Mouse (Mus musculus): ENCODE measurements at regions not wholly inside any gene's neighbourhood (a gene's known extent, or its start where the extent isn't known, plus 50 kb on each side); places are given as distances from the start of the nearest gene placed in this dataset.
"Not testable (repeated sequence)": the region's sequence is repeated elsewhere in the genome, so short reads cannot be mapped to it uniquely, and the experiment has no call there.

DNA sequence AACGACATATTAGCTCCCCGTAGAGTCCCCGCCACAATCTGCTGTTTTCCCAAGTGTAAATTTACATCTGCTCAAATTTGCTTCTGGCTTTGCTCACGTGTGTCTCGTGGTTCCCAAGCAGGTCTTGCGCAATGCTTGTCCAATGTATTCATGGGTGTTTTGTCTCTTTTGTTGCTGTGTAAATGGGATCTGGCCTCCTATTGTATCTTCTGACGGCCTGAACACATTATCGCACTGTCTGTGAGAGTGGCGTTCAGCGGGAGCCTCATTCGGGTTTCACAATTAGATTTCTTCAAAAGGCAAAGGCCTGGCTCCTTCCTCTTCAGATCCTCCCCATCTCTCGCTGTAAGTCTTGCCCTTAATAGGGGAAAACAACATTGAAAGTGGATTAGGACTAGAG, 274.5 kb downstream of the Fam19a5 start:
- no peak for DNase-seq (ENCODE audit: low spot score)

DNA sequence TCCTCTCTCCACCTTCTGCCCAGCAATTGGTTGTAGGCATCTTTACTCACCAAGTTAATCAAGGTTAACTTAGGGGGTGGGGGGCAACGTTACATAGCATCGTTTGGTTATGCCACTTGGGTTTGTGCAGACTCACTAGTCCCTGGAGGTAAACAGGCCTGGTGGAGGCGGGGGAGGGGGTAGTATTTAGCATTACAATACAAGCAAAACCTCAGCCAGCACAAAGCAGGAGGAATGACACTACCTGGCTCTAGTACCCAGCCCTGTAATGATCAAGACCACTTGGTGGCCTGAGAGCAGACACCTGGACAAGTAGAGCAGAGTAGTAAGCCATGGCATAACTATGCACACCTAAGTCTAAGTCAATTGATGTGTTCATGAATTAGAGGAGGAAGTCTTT, 298.0 kb downstream of the Fam19a5 start:
- no peak for DNase-seq (ENCODE audit: low spot score)

DNA sequence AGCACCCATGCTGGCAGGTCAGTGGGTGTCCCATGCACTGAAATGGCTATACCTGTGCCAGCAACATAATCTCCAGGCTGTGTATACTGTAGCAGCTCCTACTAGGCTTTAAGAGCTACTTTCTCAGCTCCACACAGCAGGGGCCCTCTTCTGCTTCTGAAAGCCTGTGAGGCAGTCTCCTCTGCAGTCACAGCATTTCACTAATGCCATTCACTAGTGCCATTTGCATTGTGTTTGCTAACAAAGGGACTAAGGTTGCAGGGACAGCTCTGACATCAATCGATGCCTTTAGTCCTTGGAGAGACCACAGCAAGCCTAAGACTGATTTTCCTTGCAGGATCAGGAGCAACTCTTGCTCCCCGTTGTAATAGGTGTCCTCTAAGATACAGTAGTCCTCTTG, 315.0 kb downstream of the Fam19a5 start:
- no peak for DNase-seq (ENCODE audit: low spot score)

DNA sequence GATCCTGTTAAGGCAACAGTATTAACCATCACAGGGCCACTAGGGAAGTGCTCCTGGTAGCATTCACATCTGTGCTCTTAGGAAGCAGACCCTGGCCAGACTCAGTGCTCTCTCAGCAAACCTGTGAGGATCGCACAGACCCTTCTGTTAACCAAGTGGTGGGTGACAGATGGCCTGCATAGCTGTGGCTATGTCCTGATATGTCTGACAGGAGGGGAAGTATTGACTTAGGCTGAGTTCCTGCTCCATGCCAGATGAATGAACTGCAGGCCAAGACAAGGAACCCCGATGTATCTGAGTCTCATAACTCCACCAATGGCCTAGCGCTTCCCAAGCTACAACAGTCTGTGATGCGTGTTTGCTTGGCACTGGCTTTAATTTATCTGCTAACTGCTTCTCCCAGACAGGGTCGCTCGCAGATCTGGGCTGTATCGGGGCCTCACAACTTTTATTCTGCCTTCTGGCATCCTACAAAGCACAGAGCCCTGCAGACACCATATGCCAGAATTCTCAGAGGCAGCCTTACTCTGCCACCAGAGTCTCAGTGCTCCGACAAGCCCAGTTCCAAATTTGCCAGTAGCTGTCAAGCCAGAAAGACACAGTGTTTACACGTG, 332.3 kb downstream of the Fam19a5 start:
- no peak for DNase-seq (ENCODE audit: low spot score)

DNA sequence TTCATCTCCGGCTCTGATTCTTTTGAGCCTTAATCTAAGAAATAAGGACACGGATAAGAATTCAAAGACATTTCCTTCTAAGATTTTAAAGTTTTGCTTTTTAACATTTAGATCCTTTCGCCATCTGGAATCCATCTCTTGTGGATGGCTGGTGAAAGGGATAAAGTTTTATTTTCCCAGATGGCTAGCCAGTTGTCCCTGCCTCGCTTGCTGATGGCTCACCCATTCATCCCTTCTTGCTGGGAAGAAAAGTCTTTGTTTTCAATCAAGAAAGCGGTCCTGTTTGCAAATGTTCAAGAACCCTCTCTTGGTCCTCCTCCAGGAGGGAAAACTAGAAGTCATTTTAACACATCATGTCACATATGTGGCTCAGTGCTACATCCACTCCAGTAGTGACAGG, 346.8 kb downstream of the Fam19a5 start:
- no peak for DNase-seq (ENCODE audit: low spot score)

DNA sequence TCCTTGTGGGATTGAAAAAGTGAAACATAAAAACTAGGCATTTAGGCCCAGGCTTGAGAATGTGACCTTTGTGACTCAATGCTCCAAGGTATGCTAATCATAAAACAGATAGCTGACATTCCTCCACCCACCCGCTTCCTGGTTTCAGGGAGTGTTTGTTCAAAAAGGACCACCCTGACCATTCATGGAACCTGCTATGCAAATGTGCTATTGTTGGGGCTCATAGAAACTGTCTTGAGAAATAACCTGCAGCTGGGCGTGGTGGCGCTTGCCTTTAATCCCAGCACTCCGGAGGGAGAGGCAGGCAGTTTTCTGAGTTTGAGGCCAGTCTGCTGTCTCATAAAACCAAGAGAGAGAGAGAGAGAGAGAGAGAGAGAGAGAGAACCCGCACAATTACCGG, 350.8 kb downstream of the Fam19a5 start:
- not testable (repeated sequence) for DNase-seq (ENCODE audit: low spot score)

DNA sequence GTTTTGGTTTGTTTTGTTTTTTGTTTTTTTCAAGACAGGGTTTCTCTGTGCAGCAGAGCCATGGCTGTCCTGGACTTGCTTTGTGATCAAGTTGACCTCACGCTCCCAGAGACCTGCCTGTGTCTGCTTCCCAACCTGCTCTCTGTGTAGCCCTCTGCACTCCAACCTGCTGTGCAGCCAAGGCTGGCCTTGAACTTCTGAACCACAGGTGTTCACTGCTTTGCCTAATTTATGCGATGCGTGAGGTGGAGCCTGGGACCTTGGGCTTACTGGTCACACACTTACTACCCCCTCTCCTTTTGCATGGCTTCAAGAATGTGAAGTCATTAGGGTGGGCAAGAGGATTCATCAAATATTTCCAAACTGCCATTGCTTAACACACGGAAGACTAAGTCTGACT, 354.6 kb downstream of the Fam19a5 start:
- no peak for DNase-seq (ENCODE audit: low spot score)

DNA sequence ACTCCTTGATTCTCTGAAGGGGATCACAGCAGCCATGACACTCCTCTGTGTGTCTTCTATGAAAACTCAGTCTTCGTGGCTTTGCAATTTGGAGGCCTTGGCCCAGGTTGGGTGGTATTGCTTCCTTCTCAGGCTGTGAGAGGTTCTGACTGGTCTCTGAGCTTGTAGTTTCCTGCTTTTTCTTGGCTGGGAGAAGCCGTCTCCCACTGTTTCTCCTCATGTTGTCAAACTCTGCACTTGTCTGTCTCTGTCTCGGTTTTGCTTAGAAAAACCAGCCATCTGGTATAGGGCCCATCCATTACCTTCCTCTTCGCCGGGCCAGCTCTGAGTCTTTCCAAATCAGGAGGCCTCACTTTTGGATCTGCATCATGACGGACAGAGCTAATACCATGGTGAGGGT, 360.3 kb downstream of the Fam19a5 start:
- no peak for DNase-seq (ENCODE audit: low spot score)

DNA sequence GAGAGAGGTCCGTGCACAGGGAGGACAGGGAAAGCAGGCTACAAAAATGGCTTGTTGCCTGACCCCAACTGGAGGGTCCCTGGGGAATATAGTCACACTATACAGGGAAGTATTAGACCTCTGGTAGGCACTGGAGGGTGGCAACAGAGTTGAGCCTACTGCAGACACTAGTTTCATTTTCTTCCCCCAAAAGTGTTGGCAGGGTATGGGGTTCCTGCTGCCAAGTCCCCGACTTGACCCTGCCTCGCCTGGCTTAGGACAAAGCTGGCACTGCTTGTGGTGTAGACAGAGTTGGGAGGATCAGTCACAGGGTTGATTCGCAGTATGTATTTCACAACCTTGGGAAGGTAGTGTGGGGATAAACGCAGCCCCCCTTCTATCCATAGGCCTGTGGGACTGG, 362.2 kb downstream of the Fam19a5 start:
- no peak for DNase-seq (ENCODE audit: low spot score)

DNA sequence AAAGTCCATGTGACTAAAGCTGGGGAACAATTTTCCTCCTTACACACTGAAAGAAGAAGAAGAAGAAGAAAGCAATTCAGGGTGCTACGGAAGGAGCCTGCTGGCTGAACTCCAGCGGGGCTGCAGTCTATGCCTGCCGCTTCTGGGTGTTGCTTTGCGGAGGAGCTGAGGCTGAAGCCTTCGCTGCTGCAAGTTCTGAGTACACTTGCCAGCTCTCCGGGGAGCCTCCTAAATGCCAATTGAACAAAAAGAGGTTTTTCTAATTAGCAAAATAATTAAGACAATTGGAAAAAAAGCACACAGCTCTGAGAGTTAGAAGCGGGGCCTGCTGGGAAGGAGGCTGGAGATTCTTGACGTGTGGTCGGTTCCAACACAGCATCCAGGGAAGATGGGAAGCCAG, 378.0 kb downstream of the Fam19a5 start:
- DNase-seq (ENCODE audit: low spot score): no peak

DNA sequence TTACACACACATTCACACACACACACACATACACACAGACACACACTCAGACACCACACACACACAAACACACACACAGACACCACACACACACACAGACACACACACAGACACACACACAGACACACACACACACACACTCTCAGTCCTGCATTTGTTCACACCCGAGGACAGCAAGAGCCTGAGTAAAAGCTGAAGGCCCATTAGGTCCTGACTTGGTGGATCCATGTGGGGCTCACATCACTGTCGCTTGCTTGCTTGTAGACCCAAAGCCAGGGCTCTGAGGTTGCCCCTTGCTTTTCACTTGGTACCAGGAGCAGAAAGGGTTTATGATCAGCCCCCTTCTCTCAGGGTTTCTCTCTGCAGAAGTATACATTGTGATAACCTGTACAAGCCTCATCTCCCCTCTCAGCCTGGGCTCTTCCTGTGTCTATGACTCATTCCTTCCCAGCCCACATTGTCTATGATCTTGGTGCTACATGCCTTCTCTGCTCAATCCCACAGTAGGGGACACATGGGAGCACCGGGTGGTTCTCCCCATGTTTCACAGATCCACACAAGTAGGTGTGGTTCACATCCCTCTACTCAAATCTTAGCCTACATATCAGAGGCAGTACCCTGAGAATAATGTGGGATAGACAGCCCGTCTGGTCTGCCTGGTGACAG, 378.8 kb downstream of the Fam19a5 start:
- no peak for DNase-seq (ENCODE audit: low spot score)

DNA sequence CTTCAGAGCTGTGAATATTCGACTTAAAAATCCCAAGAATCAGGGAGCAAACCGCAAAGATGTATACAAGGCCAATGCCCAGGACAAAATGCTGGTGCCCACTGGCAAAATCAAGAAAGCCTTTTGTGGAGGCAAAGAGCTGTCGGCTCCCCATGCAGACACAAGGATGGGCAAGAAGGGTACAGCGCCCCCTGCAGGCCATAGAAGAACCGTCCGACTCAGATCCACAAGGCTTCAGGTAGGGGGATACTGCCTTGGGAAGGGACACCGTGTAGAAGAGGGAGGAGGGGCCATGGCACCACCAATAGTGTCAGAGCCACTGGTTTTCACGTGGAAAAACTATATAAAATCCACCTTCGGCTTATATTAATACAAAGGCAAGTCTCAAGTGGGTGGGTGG, 379.8 kb downstream of the Fam19a5 start:
- DNase-seq (ENCODE audit: low spot score): peak; percentile 31

DNA sequence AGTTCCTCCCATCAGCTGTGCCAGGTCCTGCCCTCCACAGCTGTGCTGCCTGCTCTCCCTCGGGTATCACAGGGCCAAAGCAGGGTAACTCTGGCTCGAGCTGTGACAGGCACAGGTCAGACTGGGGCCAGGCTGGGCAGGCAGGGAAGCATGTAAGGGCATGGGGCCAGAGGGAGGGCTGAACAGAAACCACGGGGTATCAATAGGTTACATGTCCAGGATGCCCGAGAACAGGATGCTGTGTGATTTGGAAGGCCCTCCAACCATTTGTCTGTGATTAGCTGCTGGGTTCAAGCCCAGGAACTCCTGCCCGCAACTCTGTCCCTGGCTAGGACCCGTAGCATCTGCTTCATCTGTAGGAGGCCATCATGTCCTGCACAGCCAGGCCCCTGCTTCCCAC, 391.9 kb downstream of the Fam19a5 start:
- DNase-seq (ENCODE audit: low spot score): no peak

DNA sequence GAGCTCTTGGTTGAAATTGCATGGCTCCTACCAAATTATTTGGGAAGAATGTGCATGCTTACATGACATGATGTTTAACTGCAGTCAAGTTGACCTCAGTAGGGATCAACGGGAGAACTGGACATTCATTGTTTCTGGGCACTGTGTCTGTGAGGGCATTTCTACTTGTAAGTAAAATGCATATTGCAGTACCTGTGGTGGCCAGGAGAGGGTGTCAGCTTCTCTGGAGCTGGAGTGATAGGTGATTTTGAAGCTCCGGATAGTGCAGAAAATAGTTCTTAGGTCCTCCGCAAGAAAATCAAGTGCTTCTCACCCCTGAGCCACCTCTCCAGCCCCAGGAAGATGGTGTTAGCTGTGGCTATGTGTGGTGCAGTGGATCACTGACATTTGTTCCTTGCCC, 396.7 kb downstream of the Fam19a5 start:
- peak; percentile 20 for DNase-seq (ENCODE audit: low spot score)

DNA sequence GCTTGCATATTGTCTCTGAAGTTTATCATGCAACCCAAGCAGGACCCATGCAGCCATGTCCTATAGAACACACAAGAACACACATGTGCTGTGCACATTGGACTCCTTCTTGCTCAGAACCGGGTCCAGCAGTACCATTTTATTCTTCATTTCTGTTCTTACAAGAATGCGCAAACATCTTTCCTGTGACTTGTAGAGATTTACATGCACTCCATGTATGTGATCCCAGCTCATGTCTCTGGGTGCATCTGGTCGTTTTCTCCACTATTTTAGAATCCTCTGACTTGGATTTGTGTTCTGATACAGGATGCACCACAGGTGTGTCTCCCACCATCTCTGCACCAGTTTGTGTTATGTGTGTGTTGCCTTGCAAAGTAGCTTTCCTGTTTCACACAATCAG, 408.4 kb downstream of the Fam19a5 start:
- DNase-seq (ENCODE audit: low spot score): no peak

DNA sequence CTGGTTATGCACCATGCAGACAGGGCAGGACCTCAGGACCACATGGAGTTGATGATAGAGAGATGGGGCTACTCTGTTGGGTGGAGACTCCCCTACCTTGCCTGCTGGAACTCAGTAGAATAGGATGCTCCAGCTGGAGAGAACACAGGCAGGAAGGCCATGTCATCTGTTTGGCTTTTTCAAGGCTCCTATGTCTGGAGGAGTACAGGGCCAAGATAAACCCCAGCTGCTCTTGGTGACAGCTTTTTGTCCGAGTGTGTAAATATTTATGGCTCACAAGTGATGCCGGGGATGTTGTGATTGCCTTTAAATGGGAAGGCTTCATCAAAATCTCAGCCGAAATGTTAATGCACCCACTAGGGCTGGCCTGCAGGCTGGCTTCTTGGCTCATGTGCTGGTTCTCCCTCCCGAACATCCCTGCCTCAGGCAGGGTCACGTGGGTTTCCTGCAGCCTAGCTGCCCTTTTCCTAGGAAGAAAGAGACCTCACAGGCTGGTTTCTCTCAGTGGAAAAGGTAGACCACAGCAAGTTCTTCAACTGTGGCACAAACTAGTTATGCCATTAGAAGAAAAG, 411.7 kb downstream of the Fam19a5 start:
- DNase-seq (ENCODE audit: low spot score): no peak

DNA sequence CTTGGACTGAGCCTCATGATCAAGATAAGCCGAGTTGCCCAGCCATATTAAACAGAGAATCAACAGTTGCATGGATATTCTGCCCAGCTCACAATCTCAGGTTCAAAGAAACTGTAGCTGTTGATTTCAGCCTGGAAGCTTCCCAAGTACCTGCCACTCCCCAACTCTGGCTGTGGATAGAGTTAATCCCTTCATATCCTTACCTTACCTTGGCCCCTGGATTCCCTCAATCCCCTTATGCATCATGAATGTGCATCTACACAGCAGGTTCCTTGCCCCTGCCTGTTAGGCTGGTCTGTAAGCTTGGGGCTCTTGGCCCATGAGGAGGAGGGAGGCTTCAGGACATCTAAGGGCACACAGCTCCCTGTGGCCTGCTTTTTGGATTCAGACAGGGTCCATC, 414.8 kb downstream of the Fam19a5 start:
- no peak for DNase-seq (ENCODE audit: low spot score)

DNA sequence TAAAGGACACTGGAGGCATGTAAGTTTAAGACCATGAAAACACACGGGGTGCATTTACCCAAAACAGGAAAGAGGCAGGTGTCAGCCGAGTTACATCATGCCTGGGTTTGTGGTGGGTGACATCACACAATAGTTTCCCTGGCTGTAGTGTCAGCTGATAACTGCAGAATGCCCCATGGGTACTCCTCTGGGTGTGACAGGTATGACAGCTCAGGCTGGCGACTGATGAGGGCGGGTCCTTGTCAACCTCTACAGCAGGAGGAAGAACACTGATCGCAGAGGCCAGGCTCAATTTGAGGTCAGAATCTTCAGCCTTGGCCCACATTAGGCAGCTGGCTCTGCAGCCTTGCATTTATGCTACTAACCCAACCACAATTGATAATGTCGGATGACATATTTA, 428.5 kb downstream of the Fam19a5 start:
- DNase-seq (ENCODE audit: low spot score): no peak

DNA sequence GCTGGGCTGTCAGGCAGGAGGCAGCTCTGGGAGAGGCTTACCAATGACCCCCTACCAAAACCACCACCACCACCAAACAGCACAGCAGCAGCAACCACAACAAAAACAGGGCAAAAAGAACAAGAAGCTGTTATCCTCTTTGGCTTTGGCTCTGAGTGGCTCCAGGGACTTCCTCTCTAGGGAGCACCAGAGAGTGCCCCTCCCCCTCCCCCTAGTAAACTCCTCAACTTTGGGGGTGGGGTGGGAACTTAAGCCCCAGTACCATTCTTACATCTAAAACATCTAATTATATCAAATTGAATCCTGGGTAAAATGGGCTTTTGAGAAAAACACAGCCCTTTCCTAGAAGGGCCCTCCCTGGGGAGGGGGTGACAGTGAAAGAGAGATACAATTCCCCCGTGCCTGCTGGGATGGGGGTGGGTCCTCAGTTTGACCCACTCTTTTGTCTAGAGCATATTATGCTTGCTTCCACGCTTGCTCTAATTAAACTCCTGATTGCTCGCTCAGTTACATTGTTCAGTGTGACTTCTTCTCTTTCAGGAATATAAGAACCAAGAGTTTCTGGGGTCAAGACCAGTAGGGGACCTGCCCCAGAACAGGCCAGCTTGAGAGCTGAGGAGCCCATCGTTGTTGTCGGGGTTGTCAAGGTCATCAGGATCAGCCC, 443.4 kb downstream of the Fam19a5 start:
- no peak for DNase-seq (ENCODE audit: low spot score)

DNA sequence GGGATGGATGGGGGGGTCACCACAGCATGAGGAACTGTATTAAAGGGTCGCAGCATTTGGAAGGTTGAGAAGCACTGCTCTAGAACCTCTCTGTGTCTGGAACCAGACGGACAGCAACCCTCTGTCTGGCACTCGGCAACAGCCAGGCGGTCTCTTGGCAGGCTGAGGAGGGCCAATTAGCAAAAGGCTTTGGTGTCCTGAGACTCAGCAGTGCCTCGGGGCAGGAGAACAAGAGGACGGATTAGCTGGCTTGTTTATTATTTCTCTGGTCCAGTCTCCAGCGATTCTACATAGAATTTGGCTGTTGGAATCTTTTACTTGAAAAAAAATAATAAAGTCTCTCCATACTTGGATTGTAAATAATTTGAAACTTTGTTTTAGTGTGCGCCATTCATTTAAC, 450.4 kb downstream of the Fam19a5 start:
- no peak for DNase-seq (ENCODE audit: low spot score)

DNA sequence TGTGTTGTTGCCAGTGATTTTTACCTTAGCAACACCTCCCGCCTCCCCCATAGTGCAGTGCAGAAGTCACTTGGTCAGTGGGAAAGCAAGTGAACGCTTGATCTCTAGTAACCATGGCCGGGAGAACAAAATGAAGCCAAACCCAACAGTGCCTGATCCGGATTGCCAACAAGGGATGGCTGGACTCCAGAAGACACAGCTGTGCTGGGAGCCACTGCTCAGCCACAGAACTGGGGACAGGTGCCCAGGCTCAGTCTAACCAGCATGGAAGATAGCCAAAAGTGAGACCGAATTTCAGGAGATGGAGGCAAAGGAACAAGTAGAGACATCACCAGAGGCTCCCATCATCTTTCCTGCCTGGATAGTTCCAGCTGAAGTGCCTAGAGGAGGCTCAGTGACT, 473.0 kb downstream of the Fam19a5 start:
- no peak for DNase-seq (ENCODE audit: low spot score)

DNA sequence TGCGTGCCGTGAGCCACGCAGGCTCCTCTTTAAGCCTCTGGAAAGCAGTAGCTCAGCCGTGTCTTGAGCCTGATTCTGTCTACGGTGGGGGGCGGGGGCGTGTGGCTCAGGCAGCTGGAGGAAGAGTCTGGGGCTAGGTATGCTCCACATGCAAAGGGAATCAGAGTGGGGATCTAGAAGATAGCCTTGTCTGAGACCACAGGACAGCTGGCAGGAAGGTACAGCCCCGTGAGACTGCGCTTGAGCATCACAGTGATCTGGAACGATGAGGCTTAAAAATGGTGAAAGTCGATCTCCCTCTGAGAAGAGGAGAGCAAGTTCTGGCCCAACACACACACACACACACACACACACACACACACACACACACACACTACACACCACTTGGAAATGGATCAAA, 488.7 kb downstream of the Fam19a5 start:
- DNase-seq (ENCODE audit: low spot score): no peak

DNA sequence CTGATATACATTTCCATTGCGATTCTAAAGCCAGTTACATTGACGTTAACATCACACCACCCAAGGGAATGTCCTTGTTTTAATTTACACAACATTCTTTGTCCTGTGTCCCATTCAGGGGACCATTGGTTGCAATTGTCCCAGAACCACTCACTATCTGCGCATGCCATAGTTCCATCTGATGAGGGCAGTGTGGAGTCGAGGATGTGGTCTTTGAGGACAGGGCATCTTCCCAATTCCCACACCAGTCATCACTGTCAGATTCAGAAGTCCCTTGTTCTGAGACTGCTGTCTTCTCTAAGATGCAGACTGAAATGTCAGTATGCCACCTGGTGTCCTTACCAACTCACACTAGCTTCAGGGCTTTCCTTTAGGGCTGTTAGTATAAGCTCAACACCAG, 489.6 kb downstream of the Fam19a5 start:
- DNase-seq (ENCODE audit: low spot score): no peak
